In the genomic region with DNA sequence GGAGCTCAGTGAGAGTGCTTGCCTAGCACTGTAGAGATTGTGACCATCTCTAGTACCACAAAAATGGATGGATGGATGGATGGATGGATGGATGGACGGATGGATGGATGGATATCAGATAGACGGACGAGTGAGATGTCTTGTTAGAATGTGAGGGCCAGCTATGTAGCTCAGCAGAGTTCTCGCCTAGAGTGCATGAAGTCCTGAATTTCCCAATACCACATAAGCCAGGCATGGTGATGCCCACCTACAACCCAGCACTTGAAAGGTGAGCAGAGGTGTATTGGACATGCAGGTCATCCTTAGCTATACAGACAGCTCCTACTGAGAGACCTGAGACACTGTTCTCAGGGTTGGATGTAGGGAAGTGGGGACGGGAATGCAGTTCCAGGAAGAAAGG, we compare ENCODE assay signal across 28 mouse cellular contexts.
"Had no signal": no experiment of that assay in that cellular context is flagged by ENCODE, and none has a peak within 500 bp of the region (broad histone marks: within the 10 kb centered on the region; RNA-seq: fewer than 3 reads in every experiment).

No protein-coding gene starts in this region.

- ATAC-seq: hindbrain, embryonic 16.5 days; hindbrain, postnatal 0 days; inflammation-experienced regulatory T-cells, adult 6 months; intestine, embryonic 15.5 days; intestine, postnatal 0 days had no signal

- DNase-seq: heart, adult 2 months; heart, postnatal 10 days; heart, postnatal 14 days; heart, postnatal 36 days; heart, postnatal 4 days; kidney, adult 11 months; kidney, adult 8-10 months; kidney, adult 9 months; kidney, postnatal 10 days; layer of hippocampus, adult 9-11 months; layer of hippocampus, postnatal 36 days had no signal

- H3K4me1 ChIP-seq: heart, embryonic 10.5 days; heart, embryonic 12.5 days; heart, embryonic 13.5 days; heart, embryonic 15.5 days; hindbrain, embryonic 12.5 days; hindbrain, embryonic 13.5 days; hindbrain, embryonic 15.5 days; kidney, embryonic 15.5 days had no signal

- H3K27ac ChIP-seq: heart, adult 2 months; heart, embryonic 10.5 days; heart, embryonic 13.5 days; heart, embryonic 15.5 days; hindbrain, embryonic 10.5 days; hindbrain, embryonic 12.5 days; hindbrain, embryonic 13.5 days; hindbrain, embryonic 14.5 days; hindbrain, embryonic 15.5 days; hindbrain, postnatal 0 days; intestine, embryonic 15.5 days; kidney, embryonic 15.5 days; layer of hippocampus, adult 2 months; left cerebral cortex, adult 2 months had no signal

- H3K27me3 ChIP-seq: heart, embryonic 12.5 days; heart, embryonic 13.5 days; heart, embryonic 15.5 days; hindbrain, embryonic 12.5 days; hindbrain, embryonic 15.5 days; intestine, embryonic 15.5 days; kidney, embryonic 15.5 days had no signal

- H3K4me2 ChIP-seq: heart, embryonic 12.5 days; heart, embryonic 13.5 days; heart, embryonic 15.5 days; hindbrain, embryonic 12.5 days; hindbrain, embryonic 13.5 days; hindbrain, embryonic 14.5 days; hindbrain, embryonic 15.5 days; intestine, embryonic 15.5 days; kidney, embryonic 15.5 days had no signal

- H3K4me3 ChIP-seq: heart, adult 2 months; heart, embryonic 10.5 days; heart, embryonic 12.5 days; heart, embryonic 13.5 days; heart, embryonic 15.5 days; hindbrain, embryonic 10.5 days; hindbrain, embryonic 12.5 days; hindbrain, embryonic 13.5 days; hindbrain, embryonic 15.5 days; intestine, embryonic 15.5 days; kidney, embryonic 15.5 days; layer of hippocampus, adult 2 months; left cerebral cortex, adult 2 months had no signal

- H3K9me3 ChIP-seq: heart, embryonic 10.5 days; heart, embryonic 12.5 days; heart, embryonic 13.5 days; heart, embryonic 15.5 days; hindbrain, embryonic 10.5 days; hindbrain, embryonic 12.5 days; hindbrain, embryonic 13.5 days; hindbrain, embryonic 15.5 days; intestine, embryonic 15.5 days; kidney, embryonic 15.5 days had no signal

- H3K9ac ChIP-seq: heart, embryonic 12.5 days; heart, embryonic 13.5 days; heart, embryonic 15.5 days; hindbrain, embryonic 12.5 days; hindbrain, embryonic 13.5 days; hindbrain, embryonic 14.5 days; hindbrain, embryonic 15.5 days; intestine, embryonic 15.5 days; kidney, embryonic 15.5 days had no signal

- H3K36me3 ChIP-seq: heart, embryonic 10.5 days; heart, embryonic 12.5 days; heart, embryonic 13.5 days; heart, embryonic 15.5 days; hindbrain, embryonic 10.5 days; hindbrain, embryonic 12.5 days; hindbrain, embryonic 13.5 days; hindbrain, embryonic 15.5 days; intestine, embryonic 15.5 days; kidney, embryonic 15.5 days had no signal
